Mouse (Mus musculus) central nervous system, embryonic 14 days (tissue): Measurements from ENCODE around the gene Ndufa6. TPM values are rescaled to one million over a fixed set of nuclear protein-coding genes. Genes with fewer than 3 reads are reported as not detected.

ENCODE experiments used
- polyA plus RNA-seq: library from polyadenylated mRNA; depleted of rRNA; stranded (reverse); fragments of >200 nt; gene quantifications from 2 replicates; pipeline ENCODE4 v1.2.3, GENCODE M21; 2012; rRNA removed

Ndufa6 gene
- polyA plus RNA-seq = 340 and 360 TPM in 2 replicates

DNA sequence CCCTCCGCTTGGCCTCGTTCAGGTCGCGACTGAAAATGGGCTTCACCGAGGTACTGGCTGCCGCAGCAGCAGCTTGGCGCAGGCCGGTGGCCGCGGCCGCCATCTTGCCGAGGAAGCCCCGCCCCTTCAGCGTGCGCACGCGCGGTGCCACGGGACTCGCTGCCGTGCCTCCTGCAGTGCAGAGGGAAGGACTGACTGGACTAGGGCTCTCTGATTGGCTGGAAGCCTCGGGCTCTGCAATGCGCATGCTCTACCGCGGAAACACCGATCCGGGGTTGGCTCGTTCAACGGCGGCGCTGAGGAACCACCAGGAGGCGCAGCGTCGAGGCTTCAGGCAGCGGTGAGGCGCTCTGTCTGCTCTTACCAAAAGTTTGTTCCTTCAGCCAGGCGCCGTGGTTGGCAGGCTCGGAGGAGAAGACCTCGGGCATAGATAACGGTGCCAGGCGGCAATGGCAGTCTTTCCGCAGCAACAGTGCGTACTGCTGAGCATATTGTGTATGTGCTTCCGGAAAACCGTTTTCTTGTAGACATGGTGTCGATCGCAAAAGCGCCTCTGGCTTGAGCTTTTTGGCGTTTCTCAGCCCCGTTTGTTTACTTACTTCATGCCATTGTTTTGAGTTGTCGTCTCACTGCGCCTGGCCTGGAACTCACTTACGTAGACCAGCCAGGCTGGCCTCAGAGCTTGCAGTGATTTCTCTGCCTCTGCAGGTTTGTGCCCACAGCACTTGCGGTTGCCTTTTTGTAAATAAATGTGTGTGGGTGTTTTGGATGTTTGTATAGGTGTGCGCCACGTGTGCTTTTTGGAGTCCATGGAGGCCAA is at the start of gene Ndufa6:
TSS of gene Ndufa6 (minus strand) at position 197 of the 820 bp plus-strand sequence.

DNA sequence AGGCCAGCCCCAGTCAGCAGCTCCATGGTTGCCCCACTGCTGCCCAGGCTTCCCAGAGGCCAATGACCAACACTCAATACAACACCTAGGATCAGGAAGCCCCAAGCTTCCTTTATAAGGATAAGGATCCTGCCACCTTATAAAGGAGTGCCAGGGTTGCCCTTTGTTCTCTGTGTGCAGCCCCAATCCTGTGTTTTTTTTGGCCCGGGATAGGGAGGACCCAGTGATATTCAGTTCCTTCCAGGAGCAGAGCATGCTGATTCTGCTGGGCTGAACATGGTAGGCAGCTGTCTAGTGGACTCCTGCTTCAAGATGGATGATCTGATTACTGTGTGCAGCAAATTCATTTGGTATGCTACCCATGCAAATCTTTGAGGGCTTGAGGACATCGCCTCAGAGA is 39.8 kb upstream of the Ndufa6 start, which contains the start of gene Cyp2d11:
TSS of gene Cyp2d11 (minus strand) at position 101 of the 400 bp plus-strand sequence.

DNA sequence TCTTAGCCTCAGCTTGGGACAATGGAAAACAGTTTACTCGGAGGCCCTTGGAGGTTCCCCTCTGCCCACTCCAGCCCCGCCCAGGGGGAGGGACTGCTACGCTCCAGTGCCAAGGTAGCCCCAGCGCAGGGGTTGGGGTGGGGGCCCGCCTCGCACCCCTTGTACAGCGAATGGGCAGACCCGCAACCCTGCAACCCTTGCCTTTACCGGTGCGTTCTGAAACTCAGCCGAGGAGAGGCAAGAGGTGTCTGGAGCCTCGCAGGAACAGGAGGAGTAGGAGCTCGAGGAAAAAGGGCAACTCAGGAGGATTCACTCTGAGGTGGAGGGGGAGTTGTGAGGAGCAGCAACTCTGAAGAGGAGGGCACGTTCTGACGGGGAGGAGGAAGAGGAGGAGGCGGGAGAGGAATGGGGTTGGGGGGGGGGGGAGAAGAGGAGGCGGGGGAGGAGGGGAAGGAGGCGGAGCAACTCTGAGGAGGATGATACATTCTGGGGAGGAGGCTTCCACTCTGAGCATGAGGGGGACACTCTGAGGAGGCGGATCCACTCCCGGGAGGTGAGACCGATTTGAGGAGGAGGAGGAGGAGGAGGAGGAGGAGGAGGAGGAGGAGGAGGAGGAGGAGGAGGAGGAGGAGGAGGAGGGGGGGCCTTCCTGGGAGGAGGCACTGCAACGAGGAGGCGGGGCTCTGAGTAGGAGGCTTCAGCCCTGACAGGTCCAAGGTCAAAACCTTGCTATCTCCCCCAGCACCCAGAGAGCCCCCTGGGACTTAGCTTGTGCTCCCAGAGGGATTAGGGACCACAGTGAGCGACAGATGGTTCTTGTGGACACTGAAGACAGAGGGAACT is 26.0 kb upstream of the Ndufa6 start, which contains the start of gene Cyp2d22:
TSS of gene Cyp2d22 (minus strand) at position 390 of the 843 bp plus-strand sequence.

DNA sequence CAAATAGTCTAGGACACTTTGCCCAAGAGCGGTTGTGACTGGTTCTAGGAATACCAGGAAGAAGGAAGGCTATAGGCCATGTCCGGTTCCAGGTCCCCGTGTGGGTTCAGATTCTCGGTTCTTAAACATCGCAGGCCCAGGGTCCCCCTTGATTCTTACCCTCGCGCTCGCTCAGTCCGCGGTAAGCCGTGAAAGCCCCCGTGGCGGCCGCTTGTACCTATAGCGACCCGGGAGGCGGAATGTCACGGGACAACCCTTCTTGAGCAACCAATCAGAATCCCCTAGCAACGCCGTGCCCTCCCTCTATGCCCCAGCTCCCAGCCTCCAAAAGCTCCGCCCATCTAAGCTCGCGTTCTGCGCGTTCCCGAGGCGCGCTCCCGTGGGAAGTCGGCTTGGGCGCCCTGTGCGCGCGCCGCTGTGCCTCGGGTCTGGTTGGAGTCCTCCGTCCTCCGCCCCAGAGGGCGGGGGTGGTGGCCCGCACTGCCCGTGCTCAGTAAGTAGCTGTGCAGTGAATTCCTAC is 15.5 kb downstream of the Ndufa6 start, which contains the start of the genes Naga, Pheta2 and Smdt1:
TSS of gene Naga (minus strand) at position 333 of the 520 bp plus-strand sequence.
TSS of gene Pheta2 (plus strand) at position 350 of the 520 bp plus-strand sequence.
TSS of gene Smdt1 (plus strand) at position 367 of the 520 bp plus-strand sequence.

Other genes with a start within 250 kb of the Ndufa6 start
- gene Ccdc134, start 226.4 kb downstream of the Ndufa6 start, polyA plus RNA-seq = 21.0 and 22.7 TPM in 2 replicates
- gene Srebf2, start 207.1 kb downstream of the Ndufa6 start, polyA plus RNA-seq = 145 and 151 TPM in 2 replicates
- 2.3 and 2.4 TPM in 2 replicates for gene Shisa8, start 141.5 kb downstream of the Ndufa6 start, polyA plus RNA-seq
- gene Tnfrsf13c, start 130.0 kb downstream of the Ndufa6 start, polyA plus RNA-seq = 0.31 and 0.43 TPM in 2 replicates
- gene Cenpm, start 109.6 kb downstream of the Ndufa6 start, polyA plus RNA-seq = 22.7 and 24.3 TPM in 2 replicates
- 47.9 and 57.4 TPM in 2 replicates for gene 1500009C09Rik, start 101.9 kb downstream of the Ndufa6 start, polyA plus RNA-seq
- gene Sept3, start 79.4 kb downstream of the Ndufa6 start, polyA plus RNA-seq = 418 and 474 TPM in 2 replicates
- gene Wbp2nl, start 55.4 kb downstream of the Ndufa6 start, polyA plus RNA-seq = 0.09 and 0.10 TPM in 2 replicates
- 46.4 and 57.5 TPM in 2 replicates for gene Naga, start 15.4 kb downstream of the Ndufa6 start, polyA plus RNA-seq
- gene Pheta2, start 15.4 kb downstream of the Ndufa6 start, polyA plus RNA-seq = 1.5 and 3.3 TPM in 2 replicates
- 251 and 253 TPM in 2 replicates for gene Smdt1, start 15.4 kb downstream of the Ndufa6 start, polyA plus RNA-seq
- gene Cyp2d22, start 25.9 kb upstream of the Ndufa6 start, polyA plus RNA-seq = 6.6 and 12.4 TPM in 2 replicates
- not detected in 2 replicates for gene Cyp2d11, start 39.7 kb upstream of the Ndufa6 start, polyA plus RNA-seq
- gene Cyp2d10, start 52.9 kb upstream of the Ndufa6 start, polyA plus RNA-seq = not detected in 2 replicates
- gene Cyp2d9, start 79.1 kb upstream of the Ndufa6 start, polyA plus RNA-seq = 0.08 TPM in 1 of 2 replicates, not detected in the other
- not detected in 2 replicates for gene Cyp2d12, start 200.8 kb upstream of the Ndufa6 start, polyA plus RNA-seq